Mouse (Mus musculus) CD4-positive helper T cell, adult 2 months (primary cell): ENCODE data around the gene Gm28048.

Experiments
- DNase-seq: peaks from one replicate; pipeline ENCODE4 v3.0.0-alpha.2; 2012; ENCODE audit warnings: low read depth, missing footprints, low spot score

Gm28048 gene

DNA sequence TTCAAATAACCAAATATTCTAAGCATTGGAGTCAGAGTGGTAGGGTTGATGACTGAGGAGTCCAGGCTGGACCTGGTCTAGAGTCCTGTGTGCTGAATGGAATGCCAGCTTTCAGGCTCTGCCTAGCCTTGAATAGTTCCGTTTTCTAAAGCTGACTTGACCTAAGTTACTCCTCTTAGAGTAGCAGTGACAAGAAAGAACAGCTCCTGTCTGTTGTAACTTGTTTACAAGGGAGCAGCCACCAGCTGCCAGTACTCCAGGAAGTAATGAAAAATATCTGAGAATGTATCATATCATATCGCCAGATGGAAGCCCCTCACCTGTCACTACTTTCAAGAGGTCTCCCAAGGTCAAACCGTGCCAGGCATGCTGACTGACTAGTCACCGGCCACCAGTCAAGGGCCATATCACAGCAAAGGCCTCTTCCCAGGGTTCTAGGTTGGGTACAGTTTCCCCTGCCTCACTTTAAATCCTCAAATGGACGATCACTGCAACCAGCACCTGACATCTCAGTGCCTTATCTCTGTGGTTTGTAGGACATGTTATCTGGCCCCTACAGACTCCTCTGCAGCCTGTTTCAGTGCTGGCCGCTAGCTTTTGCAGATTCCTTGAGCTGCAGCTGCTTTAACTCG lies 172.3 kb downstream of the Gm28048 start:
- DNase-seq: no peak

GRCm38 (mm10) chr11:22808040-22808439 lies 173.8 kb downstream of the Gm28048 start:
- no peak for DNase-seq

- DNase-seq: no peak
These were observed 176.7 kb downstream of the Gm28048 start for GRCm38 (mm10) chr11:22805171-22805570.

DNA sequence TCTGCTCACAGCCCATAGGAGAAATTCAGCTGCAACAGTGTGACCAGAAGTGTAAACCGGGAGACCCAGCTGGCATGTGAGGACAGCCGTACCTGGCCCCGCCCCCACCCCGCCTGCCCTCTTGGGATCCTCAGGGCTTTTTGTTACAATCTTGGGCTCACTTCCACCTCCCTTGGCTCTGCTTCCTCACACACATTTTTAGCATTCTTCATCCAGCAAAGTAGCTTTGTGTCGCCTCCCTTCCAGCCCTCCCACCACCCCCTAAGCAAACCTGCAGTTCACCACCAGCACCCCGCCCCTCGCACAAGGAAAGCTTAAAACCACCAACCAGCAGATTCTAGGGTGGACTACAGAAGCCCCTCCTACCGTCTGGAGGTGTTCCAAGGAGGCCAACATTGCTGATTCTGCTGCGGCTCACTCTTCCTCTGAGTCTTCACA lies 181.9 kb downstream of the Gm28048 start:
- DNase-seq: no peak

GRCm38 (mm10) chr11:22798916-22799315 lies 183.0 kb downstream of the Gm28048 start:
- DNase-seq: no peak

DNA sequence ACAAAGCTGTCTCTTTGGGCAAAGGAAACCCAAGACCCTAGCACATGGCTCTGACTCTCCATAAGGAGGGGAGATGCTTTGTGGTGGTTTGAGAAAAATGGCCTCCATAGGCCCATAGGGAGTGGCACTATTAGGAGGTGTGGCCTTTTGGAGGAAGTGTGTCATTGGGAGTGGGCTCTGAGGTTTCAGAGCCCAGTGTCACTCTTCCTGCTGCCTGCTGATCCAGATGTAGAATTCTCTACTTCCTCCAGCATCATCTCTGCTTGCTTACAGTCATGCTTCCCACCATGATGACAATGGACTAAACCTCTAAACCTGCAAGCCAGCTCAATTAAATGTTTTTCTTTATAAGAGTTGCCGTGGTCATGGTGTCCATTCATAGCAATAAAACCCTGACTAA lies 187.2 kb downstream of the Gm28048 start:
- no peak for DNase-seq

- DNase-seq: no peak
These were observed 188.0 kb downstream of the Gm28048 start for GRCm38 (mm10) chr11:22793881-22794203.

GRCm38 (mm10) chr11:22793176-22793880 lies 188.6 kb downstream of the Gm28048 start:
- DNase-seq: no peak

GRCm38 (mm10) chr11:22792149-22792548 lies 189.7 kb downstream of the Gm28048 start:
- no peak for DNase-seq

- no peak for DNase-seq
These were observed 190.2 kb downstream of the Gm28048 start for GRCm38 (mm10) chr11:22791726-22792125.

GRCm38 (mm10) chr11:22787833-22788232 lies 194.1 kb downstream of the Gm28048 start:
- no peak for DNase-seq
